Mouse (Mus musculus): Measurements from ENCODE around the gene Grb2. TPM values are rescaled to one million over a fixed set of nuclear protein-coding genes. Genes with fewer than 3 reads are reported as not detected.
"Not testable (repeated sequence)": the region's sequence is repeated elsewhere in the genome, so short reads cannot be mapped to it uniquely, and the experiment has no call there.

The Grb2 gene
- polyA plus RNA-seq, 1 experiment from 2014 or later, result 139 TPM

DNA sequence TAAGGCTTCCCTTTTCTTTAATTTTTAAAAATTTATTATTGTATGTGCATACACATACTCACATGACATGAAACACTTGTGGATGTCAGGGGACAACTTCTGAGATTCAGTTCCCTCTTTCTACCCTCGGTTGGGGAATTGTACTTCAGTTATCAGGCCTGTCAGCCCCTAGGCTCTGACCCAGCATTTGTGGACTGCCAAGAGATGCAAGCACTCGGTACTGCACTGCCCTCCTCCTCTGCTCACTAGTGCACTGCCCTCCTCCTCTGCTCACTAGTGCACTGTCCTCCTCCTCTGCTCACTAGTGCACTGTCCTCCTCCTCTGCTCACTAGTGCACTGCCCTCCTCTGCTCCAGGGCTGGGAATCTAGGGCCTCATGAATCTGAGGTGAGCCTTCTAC, 54.3 kb downstream of the Grb2 start:
- H3K4me2 ChIP-seq, result no peak overlapping the region
- ATAC-seq, result no peak
- no peak overlapping the region for H3K9ac ChIP-seq
- peaks cover 6% of the 10 kb centered on the region; the same call in 1 of the 2 replicates for H3K4me1 ChIP-seq
- 79% methylated on average over 2 of the region's 2 CpGs for WGBS
- no peak overlapping the region for H3K4me3 ChIP-seq
- no peaks in the 10 kb centered on the region for H3K27me3 ChIP-seq
- 0 out of 2 replicates have a peak overlapping the region, but pooled peaks have one; percentile 12 for H3K27ac ChIP-seq
- H3K9me3 ChIP-seq (replicated peaks), result no peaks in the 10 kb centered on the region
- H3K36me3 ChIP-seq (ENCODE audit: poor library complexity, severe bottlenecking), result peaks cover 34% of the 10 kb centered on the region

- Histone ChIP-seq H3K36me3 (ENCODE audit: poor library complexity, severe bottlenecking) (peaks cover 42% of the 10 kb centered on the region), H3K27me3 (no peaks in the 10 kb centered on the region), H3K4me2 (no peak overlapping the region), H3K27ac (no peak overlapping the region), H3K9me3 (replicated peaks) (no peaks in the 10 kb centered on the region), H3K4me1 (peaks cover 6% of the 10 kb centered on the region; the same call in 1 of the 2 replicates), H3K4me3 (no peak overlapping the region), H3K9ac (no peak overlapping the region)
- WGBS, result 93% methylated on average over 3 of the region's 3 CpGs
- ATAC-seq, result no peak
Observed at GRCm38 (mm10) chr11:115653194-115653593, 55.2 kb downstream of the Grb2 start.

DNA sequence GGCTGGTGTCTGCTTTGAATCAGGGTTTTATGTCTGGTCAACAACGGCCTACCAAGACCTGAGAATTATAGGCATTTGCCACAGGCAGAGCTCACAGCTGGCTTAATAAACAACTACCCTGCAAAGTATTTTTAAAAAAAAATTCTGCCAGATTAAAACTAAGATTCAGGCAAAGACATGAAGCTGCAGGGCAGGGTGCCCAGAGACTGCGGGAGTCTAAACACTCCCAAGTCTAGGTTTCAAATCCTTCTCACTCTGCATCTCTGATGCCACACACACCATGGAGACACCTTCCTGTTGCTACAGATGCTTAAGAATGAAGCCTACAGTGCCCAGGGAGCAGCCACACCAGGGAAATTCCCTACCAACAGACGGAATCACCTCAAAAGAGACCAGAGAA, 56.7 kb downstream of the Grb2 start:
- Histone ChIP-seq H3K27ac (no peak overlapping the region), H3K4me3 (no peak overlapping the region), H3K4me1 (peaks cover 6% of the 10 kb centered on the region; the same call in 1 of the 2 replicates), H3K4me2 (no peak overlapping the region), H3K36me3 (ENCODE audit: poor library complexity, severe bottlenecking) (peaks cover 51% of the 10 kb centered on the region), H3K9me3 (replicated peaks) (no peaks in the 10 kb centered on the region), H3K9ac (no peak overlapping the region), H3K27me3 (no peaks in the 10 kb centered on the region)
- 88% methylated on average over 3 of the region's 3 CpGs for WGBS
- ATAC-seq, result no peak

GRCm38 (mm10) chr11:115649706-115650105, 58.7 kb downstream of the Grb2 start:
- Histone ChIP-seq H3K4me1 (peaks cover 6% of the 10 kb centered on the region; the same call in 1 of the 2 replicates), H3K27me3 (no peaks in the 10 kb centered on the region), H3K4me3 (no peak overlapping the region), H3K36me3 (ENCODE audit: poor library complexity, severe bottlenecking) (peaks cover 62% of the 10 kb centered on the region), H3K9ac (no peak overlapping the region), H3K9me3 (replicated peaks) (no peaks in the 10 kb centered on the region), H3K4me2 (no peak overlapping the region), H3K27ac (peak overlapping the region; percentile 84)
- 52% methylated on average over 10 of the region's 10 CpGs for WGBS
- no peak for ATAC-seq

DNA sequence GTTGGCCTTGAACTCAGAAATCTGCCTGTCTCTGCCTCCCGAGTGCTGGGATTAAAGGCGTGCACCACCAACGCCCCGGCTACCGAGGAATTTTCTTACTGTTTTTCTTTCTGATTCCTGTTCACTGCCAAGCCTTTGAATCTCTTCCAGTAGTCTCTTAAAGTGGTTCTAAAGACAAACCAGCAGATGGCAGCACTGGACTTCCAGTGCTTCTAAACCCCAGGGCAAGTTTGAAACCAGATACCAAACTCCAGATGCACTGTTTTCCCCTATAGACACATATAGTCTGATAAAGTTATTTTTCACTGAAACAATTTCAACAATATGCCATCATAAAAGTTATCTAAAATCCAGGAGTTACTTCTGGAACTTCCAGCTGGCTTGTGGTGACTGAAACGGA, 60.9 kb downstream of the Grb2 start:
- H3K4me1 ChIP-seq, result peaks cover 6% of the 10 kb centered on the region; the same call in 1 of the 2 replicates
- H3K9ac ChIP-seq, result no peak overlapping the region
- peaks cover 62% of the 10 kb centered on the region for H3K36me3 ChIP-seq (ENCODE audit: poor library complexity, severe bottlenecking)
- no peak overlapping the region for H3K4me3 ChIP-seq
- no peak overlapping the region for H3K27ac ChIP-seq
- 59% methylated on average over 6 of the region's 6 CpGs for WGBS
- ATAC-seq, result no peak
- no peaks in the 10 kb centered on the region for H3K9me3 ChIP-seq (replicated peaks)
- H3K4me2 ChIP-seq, result no peak overlapping the region
- H3K27me3 ChIP-seq, result no peaks in the 10 kb centered on the region

DNA sequence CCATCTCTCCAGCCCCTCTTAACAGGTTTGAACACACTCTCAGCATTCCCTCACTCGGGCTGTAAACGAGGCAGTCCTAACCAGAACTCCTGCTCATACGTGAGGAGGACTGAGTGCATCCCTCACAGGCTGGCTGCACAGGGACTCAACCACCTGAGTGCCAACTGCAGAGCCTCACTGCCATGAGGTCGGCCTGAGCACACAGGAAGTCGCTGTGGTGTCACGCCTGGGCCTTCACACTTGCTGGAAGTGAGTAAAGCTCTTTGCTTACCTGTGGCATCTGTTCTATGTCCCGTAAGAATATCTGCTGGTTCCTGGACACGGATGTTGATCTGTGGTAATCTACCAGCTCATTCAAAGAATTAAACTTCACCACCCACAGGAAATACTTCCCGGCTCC, 62.0 kb downstream of the Grb2 start:
- H3K27me3 ChIP-seq, result no peaks in the 10 kb centered on the region
- no peak for ATAC-seq
- H3K9ac ChIP-seq, result no peak overlapping the region
- H3K9me3 ChIP-seq (replicated peaks), result no peaks in the 10 kb centered on the region
- H3K36me3 ChIP-seq (ENCODE audit: poor library complexity, severe bottlenecking), result peaks cover 66% of the 10 kb centered on the region
- H3K4me2 ChIP-seq, result no peak overlapping the region
- no peak overlapping the region for H3K27ac ChIP-seq
- WGBS, result 91% methylated on average over 9 of the region's 9 CpGs
- H3K4me1 ChIP-seq, result peaks cover 6% of the 10 kb centered on the region; the same call in 1 of the 2 replicates
- no peak overlapping the region for H3K4me3 ChIP-seq

GRCm38 (mm10) chr11:115645498-115645897, 62.9 kb downstream of the Grb2 start:
- not testable (repeated sequence) for H3K27me3 ChIP-seq; H3K9me3 ChIP-seq (replicated peaks); ATAC-seq; H3K4me2 ChIP-seq; H3K27ac ChIP-seq; H3K4me1 ChIP-seq; H3K4me3 ChIP-seq; H3K9ac ChIP-seq
- peaks cover 66% of the 10 kb centered on the region for H3K36me3 ChIP-seq (ENCODE audit: poor library complexity, severe bottlenecking)
- 92% methylated on average over 14 of the region's 14 CpGs for WGBS

- Histone ChIP-seq H3K9me3 (replicated peaks) (no peaks in the 10 kb centered on the region), H3K4me1 (no peaks in the 10 kb centered on the region), H3K4me2 (no peak overlapping the region), H3K27me3 (no peaks in the 10 kb centered on the region), H3K4me3 (no peak overlapping the region), H3K9ac (no peak overlapping the region), H3K27ac (no peak overlapping the region), H3K36me3 (ENCODE audit: poor library complexity, severe bottlenecking) (peaks cover 57% of the 10 kb centered on the region)
- ATAC-seq, result no peak
- WGBS, result 98% methylated on average over 13 of the region's 13 CpGs
Observed at GRCm38 (mm10) chr11:115644308-115644707, 64.1 kb downstream of the Grb2 start.

DNA sequence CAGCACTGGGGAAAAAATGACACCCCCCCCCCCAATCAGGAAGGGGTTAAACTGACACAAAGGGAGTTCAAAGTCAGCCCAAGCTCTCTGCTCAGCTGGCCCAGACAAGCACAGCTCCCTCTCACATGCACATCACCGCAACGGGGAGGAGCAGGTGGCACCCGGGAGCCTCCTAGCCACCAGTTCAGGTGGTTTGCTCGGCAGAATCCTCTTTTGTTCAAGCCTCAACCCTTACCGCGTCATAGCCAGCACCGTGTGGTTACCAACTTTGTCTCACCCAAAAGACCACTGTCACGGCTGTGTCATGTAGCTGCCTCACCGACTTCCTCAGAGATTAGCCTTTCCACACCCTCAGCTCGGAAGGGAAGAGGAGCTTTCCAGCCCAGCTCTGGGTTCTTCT, 65.1 kb downstream of the Grb2 start:
- Histone ChIP-seq H3K4me2 (no peak overlapping the region), H3K9ac (no peak overlapping the region), H3K36me3 (ENCODE audit: poor library complexity, severe bottlenecking) (peaks cover 49% of the 10 kb centered on the region), H3K27me3 (no peaks in the 10 kb centered on the region), H3K27ac (no peak overlapping the region), H3K4me1 (no peaks in the 10 kb centered on the region), H3K9me3 (replicated peaks) (no peaks in the 10 kb centered on the region), H3K4me3 (no peak overlapping the region)
- ATAC-seq, result no peak
- 77% methylated on average over 10 of the region's 10 CpGs for WGBS

DNA sequence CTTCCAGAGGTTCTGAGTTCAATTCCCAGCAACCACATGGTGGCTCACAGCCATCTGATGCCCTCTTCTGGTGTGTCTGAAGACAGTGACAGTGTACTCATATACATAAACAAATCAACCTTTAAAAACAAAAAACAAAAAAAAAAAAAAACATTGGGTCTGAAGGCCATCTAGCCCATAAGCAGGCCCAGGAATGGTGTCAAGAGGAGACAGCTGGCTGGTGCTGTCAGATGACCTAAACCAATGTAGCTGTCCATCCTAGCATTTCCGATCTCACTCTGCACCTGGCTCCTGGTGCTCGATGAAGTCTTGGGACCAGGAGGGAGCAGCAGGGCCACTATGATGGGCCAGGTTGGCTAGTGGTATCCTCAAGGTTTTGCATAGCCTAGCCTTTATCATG, 65.7 kb downstream of the Grb2 start:
- Histone ChIP-seq H3K4me2 (no peak overlapping the region), H3K9me3 (replicated peaks) (no peaks in the 10 kb centered on the region), H3K4me3 (no peak overlapping the region), H3K36me3 (ENCODE audit: poor library complexity, severe bottlenecking) (peaks cover 43% of the 10 kb centered on the region), H3K4me1 (no peaks in the 10 kb centered on the region), H3K27ac (no peak overlapping the region), H3K27me3 (no peaks in the 10 kb centered on the region), H3K9ac (no peak overlapping the region)
- 100% methylated on average over 2 of the region's 2 CpGs for WGBS
- ATAC-seq, result no peak

DNA sequence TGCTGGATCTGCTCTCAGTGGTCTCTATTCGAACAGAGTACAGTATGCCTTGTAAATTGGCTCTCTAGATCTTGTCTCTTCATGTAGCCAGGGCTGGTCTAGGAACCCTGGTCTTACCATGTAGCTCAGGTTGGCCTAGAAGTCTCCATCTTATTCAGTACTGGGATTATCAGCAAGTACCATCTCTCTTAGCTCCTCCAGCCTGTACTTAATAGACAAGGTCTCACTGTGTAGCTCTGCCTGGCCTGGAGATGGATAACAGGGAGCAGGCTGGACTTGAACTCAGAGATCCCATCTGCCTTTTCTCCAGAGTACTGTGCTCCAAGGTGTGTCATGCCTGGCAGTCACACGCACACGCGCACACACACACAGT, 66.7 kb downstream of the Grb2 start:
- Histone ChIP-seq H3K9me3 (replicated peaks) (no peaks in the 10 kb centered on the region), H3K27me3 (no peaks in the 10 kb centered on the region), H3K4me1 (no peaks in the 10 kb centered on the region), H3K4me2 (no peak overlapping the region), H3K36me3 (ENCODE audit: poor library complexity, severe bottlenecking) (peaks cover 38% of the 10 kb centered on the region), H3K9ac (no peak overlapping the region), H3K4me3 (no peak overlapping the region), H3K27ac (no peak overlapping the region)
- WGBS, result 90% methylated on average over 4 of the region's 4 CpGs
- no peak for ATAC-seq

DNA sequence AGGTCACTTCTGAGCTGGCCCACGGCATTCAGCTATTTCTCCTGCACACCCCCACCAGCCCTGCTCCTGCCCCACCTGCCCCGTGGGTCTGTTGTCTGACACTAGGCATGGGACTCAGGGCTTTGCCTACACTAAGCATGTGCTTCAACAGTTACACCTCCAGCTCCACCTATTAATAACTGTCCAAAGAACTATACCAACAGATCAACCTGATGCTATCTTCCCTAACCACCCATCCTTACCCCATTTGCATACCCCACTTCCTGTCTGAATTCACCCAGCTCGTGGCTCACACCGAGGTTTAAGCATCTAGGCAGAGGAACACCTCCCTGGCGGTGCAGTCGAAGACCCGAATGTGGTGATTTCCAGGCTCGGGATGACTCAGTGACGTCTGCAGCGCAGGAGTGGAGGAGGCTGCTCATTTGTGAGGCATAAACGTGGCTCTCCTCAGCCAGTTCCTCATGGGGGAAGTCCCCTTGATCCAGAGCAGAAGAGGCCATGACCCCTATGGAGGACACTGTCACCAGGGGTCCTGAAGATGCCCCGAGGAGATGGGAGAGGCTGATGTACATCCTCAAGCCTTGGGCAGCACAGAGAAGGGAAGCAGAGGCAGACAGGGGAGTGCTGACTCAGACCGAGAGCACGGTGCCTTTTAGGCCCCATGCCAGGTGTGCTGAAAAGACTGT, 67.3 kb downstream of the Grb2 start:
- no peaks in the 10 kb centered on the region for H3K9me3 ChIP-seq (replicated peaks)
- H3K36me3 ChIP-seq (ENCODE audit: poor library complexity, severe bottlenecking), result peaks cover 33% of the 10 kb centered on the region
- H3K4me3 ChIP-seq, result no peak overlapping the region
- H3K27ac ChIP-seq, result no peak overlapping the region
- H3K9ac ChIP-seq, result no peak overlapping the region
- H3K27me3 ChIP-seq, result no peaks in the 10 kb centered on the region
- no peak for ATAC-seq
- H3K4me1 ChIP-seq, result no peaks in the 10 kb centered on the region
- WGBS, result 57% methylated on average over 14 of the region's 14 CpGs
- H3K4me2 ChIP-seq, result no peak overlapping the region

DNA sequence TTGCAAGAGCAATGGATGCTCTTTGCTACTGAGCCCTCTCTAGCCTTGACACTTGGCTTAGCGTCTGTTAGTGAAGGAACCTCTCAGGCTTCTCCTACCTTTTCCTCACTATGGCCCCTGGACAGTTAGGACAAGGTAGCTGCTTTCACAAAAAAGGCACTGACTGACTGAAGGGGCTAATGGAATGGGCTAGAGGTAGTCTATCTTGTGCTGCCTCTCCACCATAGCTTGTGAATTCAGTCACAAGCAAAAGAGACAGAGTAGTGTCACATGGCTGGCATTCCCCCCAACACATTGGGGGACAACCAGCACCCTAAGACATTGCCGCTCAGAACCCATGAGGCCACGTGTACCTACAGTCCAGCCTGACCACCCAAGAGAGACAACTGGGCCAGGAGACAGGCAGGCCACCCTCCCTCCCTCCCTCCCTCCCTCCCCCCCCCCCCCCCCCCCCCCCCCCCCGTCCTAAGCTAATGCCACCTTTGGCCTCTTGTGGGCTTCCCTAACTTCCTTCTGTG, 68.0 kb downstream of the Grb2 start:
- Histone ChIP-seq H3K4me1 (no peaks in the 10 kb centered on the region), H3K4me2 (no peak overlapping the region), H3K9ac (no peak overlapping the region), H3K9me3 (replicated peaks) (no peaks in the 10 kb centered on the region), H3K36me3 (ENCODE audit: poor library complexity, severe bottlenecking) (peaks cover 27% of the 10 kb centered on the region), H3K27me3 (no peaks in the 10 kb centered on the region), H3K27ac (no peak overlapping the region), H3K4me3 (no peak overlapping the region)
- 78% methylated on average over 3 of the region's 4 CpGs for WGBS
- no peak for ATAC-seq

Measured in forebrain, embryonic 13.5 days (tissue).